Mouse (Mus musculus) midbrain, embryonic 10.5 days (tissue): ENCODE measurements around the gene Vps36. TPM values are rescaled to one million over a fixed set of nuclear protein-coding genes. Genes with fewer than 3 reads are reported as not detected.

Experiments
- DNase-seq: peaks from one replicate; pipeline ENCODE4 v3.0.0-alpha.2; 2017; ENCODE audit warnings: low spot score
- H3K27ac ChIP-seq: fragments of 300-500 bp; sonication (generic); replicated peaks from 2 replicates; pipeline ENCODE4 v1.5.1; 2016; ENCODE audit warnings: mild to moderate bottlenecking
- H3K27me3 ChIP-seq: fragments of 300-500 bp; sonication (generic); 2 replicates; pipeline ENCODE4 v1.6.1; 2016; ENCODE audit warnings: low read depth, mild to moderate bottlenecking; ENCODE audit not compliant: poor library complexity, severe bottlenecking
- H3K36me3 ChIP-seq: fragments of 300-500 bp; sonication (generic); 2 replicates; pipeline ENCODE4 v1.6.1; 2016; ENCODE audit warnings: mild to moderate bottlenecking, moderate library complexity
- H3K4me1 ChIP-seq: fragments of 300-500 bp; sonication (generic); 2 replicates; pipeline ENCODE4 v1.6.1; 2016
- H3K4me3 ChIP-seq: fragments of 300-500 bp; sonication (generic); 2 replicates; pipeline ENCODE4 v1.5.1; 2016; ENCODE audit warnings: mild to moderate bottlenecking, moderate library complexity
- H3K9me3 ChIP-seq: fragments of 300-500 bp; sonication (generic); replicated peaks from 2 replicates; pipeline ENCODE4 v1.6.1; 2016; ENCODE audit warnings: mild to moderate bottlenecking
- WGBS: fragments of 180-500 bp; shearing (Covaris S2); methylation state at CpG from one replicate; pipeline ENCODE4 v1.1.7; 2016; 5-methylcytosine and 5-hydroxymethylcytosine counted together
- polyA plus RNA-seq: library from polyadenylated mRNA; unstranded; fragments of >200 nt; fragmentation: Nextera tagmentation; extraction: Ambion mirVana; gene quantifications from 2 replicates; pipeline ENCODE4 v1.2.1, GENCODE M21; 2016

Gene Vps36
- polyA plus RNA-seq, 1 experiment from 2014 or later = 42.6 TPM

DNA sequence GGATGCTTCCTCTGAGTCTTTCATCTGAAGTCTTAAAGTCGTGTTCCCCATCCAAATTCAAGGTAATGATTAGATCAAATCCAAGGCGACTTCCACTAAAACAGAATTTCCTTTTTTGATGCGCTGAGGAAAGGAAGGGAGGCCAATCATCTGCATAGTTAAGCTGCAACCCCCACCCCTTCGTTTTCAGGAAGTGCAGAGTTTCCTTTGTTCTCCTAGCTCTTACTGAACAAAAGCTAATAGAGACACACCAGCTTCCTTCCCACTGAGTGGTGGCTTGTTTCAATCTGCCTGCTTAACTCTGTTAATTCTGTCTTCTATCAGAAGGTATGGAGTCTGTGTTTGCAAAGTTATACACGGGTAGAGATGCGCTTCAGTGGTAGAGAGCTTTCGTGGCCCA is 36.0 kb downstream of the Vps36 start:
- peaks cover 32% of the 10 kb centered on the region for H3K27me3 ChIP-seq
- 0 out of 2 replicates have a peak overlapping the region, but pooled peaks have one; percentile 9 for H3K27ac ChIP-seq
- no peak for DNase-seq
- 0 out of 2 replicates have a peak, but pooled peaks cover under 1% of the 10 kb centered on the region for H3K36me3 ChIP-seq
- WGBS = 33% methylated on average over 7 of the region's 7 CpGs
- H3K4me3 ChIP-seq = no peak overlapping the region
- H3K4me1 ChIP-seq = peaks cover 19% of the 10 kb centered on the region
- no peaks in the 10 kb centered on the region for H3K9me3 ChIP-seq

DNA sequence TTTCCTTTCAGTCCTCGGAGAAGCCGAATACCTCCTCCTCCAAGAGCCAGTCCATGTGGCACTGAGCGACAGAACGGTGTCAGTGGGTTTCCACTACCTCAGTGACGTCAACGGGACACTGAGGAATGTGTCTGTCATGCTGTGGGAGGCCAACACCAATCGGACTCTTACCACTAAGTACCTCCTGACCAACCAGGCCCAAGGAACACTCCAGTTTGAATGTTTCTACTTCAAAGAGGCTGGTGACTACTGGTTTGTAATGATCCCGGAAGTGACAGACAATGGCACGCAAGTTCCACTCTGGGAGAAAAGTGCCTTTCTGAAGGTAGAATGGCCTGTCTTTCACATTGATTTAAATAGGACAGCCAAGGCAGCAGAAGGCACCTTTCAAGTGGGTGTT is 50.4 kb downstream of the Vps36 start:
- Histone ChIP-seq H3K4me1 (no peaks in the 10 kb centered on the region), H3K27me3 (no peaks in the 10 kb centered on the region), H3K9me3 (no peaks in the 10 kb centered on the region), H3K4me3 (no peak overlapping the region), H3K27ac (no peak overlapping the region), H3K36me3 (no peaks in the 10 kb centered on the region)
- WGBS = 92% methylated on average over 9 of the region's 9 CpGs
- DNase-seq = no peak

DNA sequence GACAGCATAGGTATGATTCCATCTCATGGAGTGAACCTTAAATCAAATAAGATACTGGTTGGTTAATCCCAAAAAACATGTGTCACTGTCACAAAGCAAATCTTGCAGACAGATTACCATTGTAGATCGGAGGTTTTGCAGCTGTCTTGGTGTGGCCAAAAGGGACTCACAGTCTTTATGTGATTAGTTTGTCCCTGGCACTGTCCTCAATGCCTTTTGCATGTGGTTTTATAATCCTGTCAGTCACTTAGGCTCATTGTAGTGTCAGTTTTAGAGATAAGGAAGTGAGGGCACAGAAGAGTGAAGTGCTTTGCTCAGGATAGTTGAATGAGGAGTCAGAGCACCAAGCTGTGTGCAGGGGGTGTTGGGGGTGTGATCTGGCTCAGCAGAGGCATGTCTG is 53.1 kb downstream of the Vps36 start:
- DNase-seq = no peak
- Histone ChIP-seq H3K4me3 (no peak overlapping the region), H3K4me1 (no peaks in the 10 kb centered on the region), H3K36me3 (no peaks in the 10 kb centered on the region), H3K9me3 (no peaks in the 10 kb centered on the region), H3K27ac (no peak overlapping the region), H3K27me3 (no peaks in the 10 kb centered on the region)
- 89% methylated on average over 1 of the region's 1 CpGs for WGBS

DNA sequence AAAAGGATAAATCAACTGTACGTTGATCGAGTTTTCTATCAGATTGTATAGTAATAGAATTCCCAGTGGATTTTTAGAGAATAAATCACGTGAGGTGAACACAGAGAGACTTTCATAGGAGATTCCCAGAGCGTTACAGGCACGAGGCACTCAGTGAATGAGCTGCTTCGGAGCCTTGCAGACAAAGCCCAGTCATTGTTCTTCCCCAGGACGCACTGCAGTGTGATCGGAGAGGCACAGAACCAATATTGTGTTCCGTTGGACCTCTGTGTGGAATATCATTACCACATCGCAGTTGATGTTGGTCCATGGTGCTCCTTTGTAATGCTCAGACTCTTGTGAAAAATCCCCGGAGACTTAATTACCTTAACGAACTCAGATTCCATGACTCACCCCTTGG is 55.3 kb downstream of the Vps36 start:
- H3K27ac ChIP-seq = no peak overlapping the region
- no peaks in the 10 kb centered on the region for H3K4me1 ChIP-seq
- H3K4me3 ChIP-seq = no peak overlapping the region
- WGBS = 82% methylated on average over 12 of the region's 12 CpGs
- no peak for DNase-seq
- no peaks in the 10 kb centered on the region for H3K9me3 ChIP-seq
- no peaks in the 10 kb centered on the region for H3K27me3 ChIP-seq
- no peaks in the 10 kb centered on the region for H3K36me3 ChIP-seq

DNA sequence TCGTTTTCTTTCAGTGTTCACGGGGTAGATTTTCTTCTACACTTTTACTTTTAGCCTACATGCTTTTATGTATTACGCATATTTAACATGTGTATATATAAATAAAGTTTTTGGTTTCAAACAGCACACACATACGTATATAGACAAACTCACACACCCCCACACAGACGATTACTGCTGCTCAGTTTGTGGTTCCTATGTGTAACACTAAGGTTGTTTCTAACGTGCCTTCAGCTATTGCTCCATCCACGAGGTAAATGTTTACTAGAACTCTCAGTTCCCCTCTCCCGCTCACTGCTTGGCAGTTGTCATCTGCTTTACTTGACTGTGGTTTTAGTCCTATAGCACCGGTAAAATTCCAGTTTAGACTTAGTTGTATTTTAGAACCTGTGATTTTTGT is 56.5 kb downstream of the Vps36 start:
- H3K27ac ChIP-seq = no peak overlapping the region
- 86% methylated on average over 9 of the region's 9 CpGs for WGBS
- H3K36me3 ChIP-seq = no peaks in the 10 kb centered on the region
- H3K4me3 ChIP-seq = no peak overlapping the region
- H3K9me3 ChIP-seq = peaks cover 2% of the 10 kb centered on the region; the same call in 1 of the 2 replicates
- DNase-seq = no peak
- H3K27me3 ChIP-seq = no peaks in the 10 kb centered on the region
- no peaks in the 10 kb centered on the region for H3K4me1 ChIP-seq

DNA sequence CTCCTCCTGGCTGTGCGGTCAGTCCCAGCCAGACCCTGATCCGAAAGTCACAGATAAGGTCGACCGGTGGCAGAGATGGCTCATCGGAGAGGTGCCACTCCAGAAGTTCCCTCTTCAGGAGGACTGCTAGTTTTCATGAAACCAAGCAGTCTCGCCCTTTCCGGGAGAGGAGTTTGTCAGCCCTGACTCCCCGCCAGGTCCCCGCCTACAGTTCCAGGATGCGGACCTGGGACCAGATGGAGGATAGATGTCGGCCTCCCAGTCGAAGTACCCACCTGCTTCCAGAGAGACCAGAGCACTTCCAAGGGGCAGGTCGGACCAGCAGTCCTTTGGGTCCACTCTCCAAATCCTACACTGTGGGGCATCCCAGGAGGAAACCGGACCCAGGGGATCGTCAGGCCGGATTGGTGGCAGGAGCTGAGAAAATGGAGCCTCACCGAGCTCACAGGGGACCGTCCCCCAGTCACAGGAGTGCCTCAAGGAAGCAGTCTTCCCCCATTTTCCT is 66.4 kb downstream of the Vps36 start:
- Histone ChIP-seq H3K4me1 (peaks cover 14% of the 10 kb centered on the region; the same call in 1 of the 2 replicates), H3K9me3 (peaks cover 9% of the 10 kb centered on the region; the same call in 1 of the 2 replicates), H3K27me3 (no peaks in the 10 kb centered on the region), H3K4me3 (no peak overlapping the region), H3K36me3 (peaks cover 11% of the 10 kb centered on the region), H3K27ac (no peak overlapping the region)
- DNase-seq = no peak
- 85% methylated on average over 18 of the region's 18 CpGs for WGBS

DNA sequence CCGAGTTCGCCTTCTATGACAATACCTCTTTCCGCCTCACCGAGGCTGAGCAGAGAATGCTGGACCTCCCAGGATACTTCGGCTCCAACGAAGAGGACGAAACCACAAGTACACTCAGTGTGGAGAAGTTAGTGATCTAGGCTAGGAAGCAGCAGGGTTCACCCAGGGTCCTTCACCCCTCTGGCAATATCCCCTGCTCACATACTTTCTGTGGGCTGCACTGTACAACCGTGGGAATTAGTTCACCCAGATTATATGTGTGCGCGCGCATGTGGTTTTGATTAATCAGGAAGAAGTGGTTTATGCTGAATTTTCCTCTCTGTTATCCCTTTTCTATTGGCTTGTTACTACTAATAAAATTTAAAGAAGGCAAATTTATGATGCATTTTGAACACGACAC is 66.9 kb downstream of the Vps36 start:
- Histone ChIP-seq H3K4me1 (peaks cover 14% of the 10 kb centered on the region; the same call in 1 of the 2 replicates), H3K27me3 (no peaks in the 10 kb centered on the region), H3K9me3 (peaks cover 6% of the 10 kb centered on the region; the same call in 1 of the 2 replicates), H3K36me3 (peaks cover 11% of the 10 kb centered on the region), H3K27ac (no peak overlapping the region), H3K4me3 (no peak overlapping the region)
- no peak for DNase-seq
- 73% methylated on average over 12 of the region's 12 CpGs for WGBS

DNA sequence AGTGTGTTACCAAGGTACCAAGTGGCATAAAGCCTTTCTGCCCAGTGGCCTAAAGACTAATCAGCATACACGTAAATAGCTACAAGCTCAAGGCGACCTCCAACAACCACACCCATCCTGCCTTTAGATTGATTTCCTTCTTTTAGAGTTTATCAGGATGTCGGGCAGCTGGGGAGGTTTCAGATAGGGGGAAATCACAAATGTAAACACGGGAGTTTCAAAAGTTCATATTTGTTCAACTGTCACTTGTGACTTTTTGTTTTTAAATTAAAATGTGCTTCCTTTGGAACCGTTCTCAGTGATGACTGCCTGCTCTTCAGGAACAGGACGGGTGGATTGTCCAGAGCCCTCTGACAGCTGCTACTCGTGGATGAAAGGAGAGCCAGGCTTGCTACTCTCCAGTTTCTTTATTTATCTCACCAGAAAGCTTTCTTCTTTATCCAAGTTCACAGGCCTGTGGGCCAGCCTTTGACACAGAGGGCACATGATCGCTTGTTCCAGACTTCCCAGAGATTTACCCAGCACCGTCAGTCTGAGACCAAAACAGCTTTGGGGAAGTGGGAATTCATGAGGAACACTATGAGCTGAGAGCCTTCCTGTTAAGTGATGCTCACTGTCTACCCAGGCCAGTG is 67.6 kb downstream of the Vps36 start:
- 59% methylated on average over 9 of the region's 9 CpGs for WGBS
- Histone ChIP-seq H3K4me1 (peaks cover 14% of the 10 kb centered on the region; the same call in 1 of the 2 replicates), H3K27me3 (no peaks in the 10 kb centered on the region), H3K4me3 (no peak overlapping the region), H3K27ac (no peak overlapping the region), H3K36me3 (peaks cover 11% of the 10 kb centered on the region), H3K9me3 (0 out of 2 replicates have a peak, but pooled peaks cover 6% of the 10 kb centered on the region)
- DNase-seq = no peak

DNA sequence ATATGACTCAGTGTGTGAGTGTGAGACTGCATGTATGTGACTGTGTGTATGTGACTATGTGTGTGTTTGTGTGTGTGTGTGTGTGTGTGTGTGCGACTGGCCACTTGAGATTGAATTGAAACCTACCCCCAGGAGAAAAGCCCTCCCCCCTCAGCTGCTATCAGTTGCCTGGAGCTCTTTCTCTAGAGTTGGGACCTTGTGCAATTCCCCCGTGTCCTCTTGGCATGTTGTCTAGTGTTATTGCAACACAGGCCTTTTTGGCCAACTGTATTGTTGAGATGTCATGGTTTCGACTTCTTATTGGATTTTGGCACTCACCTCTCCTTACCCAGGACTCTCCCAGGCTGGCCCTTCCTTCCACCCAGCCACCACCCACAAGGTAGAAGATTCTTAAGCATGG is 69.7 kb downstream of the Vps36 start:
- Histone ChIP-seq H3K4me3 (no peak overlapping the region), H3K4me1 (peaks cover 14% of the 10 kb centered on the region; the same call in 1 of the 2 replicates), H3K9me3 (0 out of 2 replicates have a peak, but pooled peaks cover 6% of the 10 kb centered on the region), H3K36me3 (peaks cover 11% of the 10 kb centered on the region), H3K27ac (no peak overlapping the region), H3K27me3 (no peaks in the 10 kb centered on the region)
- DNase-seq = no peak
- WGBS = 89% methylated on average over 3 of the region's 3 CpGs

DNA sequence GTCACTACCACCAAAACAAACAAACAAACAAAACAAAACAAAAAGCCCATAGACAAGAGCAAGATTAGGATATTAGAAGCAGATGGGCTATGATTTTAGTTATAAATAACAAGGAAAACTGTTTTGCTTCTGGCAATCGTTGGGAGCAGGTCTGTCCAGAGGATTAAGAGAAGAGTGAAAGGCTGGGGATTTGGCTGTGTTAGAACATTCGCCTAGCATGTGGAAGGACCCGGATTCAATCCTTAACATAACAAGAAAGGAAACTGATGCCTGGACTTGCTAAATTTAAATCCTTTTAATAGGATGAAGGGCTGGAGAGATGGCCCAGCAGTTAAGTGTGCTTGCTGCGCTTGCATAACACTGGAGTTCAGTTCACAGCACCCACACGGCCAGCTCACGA is 71.7 kb downstream of the Vps36 start:
- DNase-seq = no peak
- Histone ChIP-seq H3K4me3 (no peak overlapping the region), H3K9me3 (no peaks in the 10 kb centered on the region), H3K36me3 (no peaks in the 10 kb centered on the region), H3K4me1 (peaks cover 12% of the 10 kb centered on the region; the same call in 1 of the 2 replicates), H3K27me3 (no peaks in the 10 kb centered on the region), H3K27ac (no peak overlapping the region)
- 75% methylated on average over 6 of the region's 6 CpGs for WGBS

DNA sequence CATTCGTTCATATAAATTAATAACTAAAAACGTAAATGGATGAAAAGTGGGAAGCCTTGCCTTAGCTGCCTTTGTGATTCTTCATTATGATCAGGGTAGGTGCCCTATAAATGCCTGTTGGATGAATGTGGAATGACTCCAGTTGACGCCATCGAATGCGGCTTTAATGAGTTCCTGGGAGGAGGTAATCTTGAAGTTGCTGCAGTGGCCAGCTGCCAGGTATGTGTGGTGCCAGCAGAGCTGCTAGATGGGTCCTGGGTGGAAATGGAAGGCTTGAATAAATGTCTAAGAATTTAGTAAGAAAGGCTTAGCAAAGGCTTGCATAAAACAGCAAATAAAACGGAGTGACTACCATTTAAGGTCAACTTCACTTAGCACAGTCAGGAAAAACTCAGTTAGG is 72.2 kb downstream of the Vps36 start:
- no peak for DNase-seq
- H3K4me1 ChIP-seq = peaks cover 8% of the 10 kb centered on the region; the same call in 1 of the 2 replicates
- H3K27ac ChIP-seq = no peak overlapping the region
- 87% methylated on average over 6 of the region's 6 CpGs for WGBS
- H3K36me3 ChIP-seq = no peaks in the 10 kb centered on the region
- H3K4me3 ChIP-seq = no peak overlapping the region
- no peaks in the 10 kb centered on the region for H3K27me3 ChIP-seq
- no peaks in the 10 kb centered on the region for H3K9me3 ChIP-seq

DNA sequence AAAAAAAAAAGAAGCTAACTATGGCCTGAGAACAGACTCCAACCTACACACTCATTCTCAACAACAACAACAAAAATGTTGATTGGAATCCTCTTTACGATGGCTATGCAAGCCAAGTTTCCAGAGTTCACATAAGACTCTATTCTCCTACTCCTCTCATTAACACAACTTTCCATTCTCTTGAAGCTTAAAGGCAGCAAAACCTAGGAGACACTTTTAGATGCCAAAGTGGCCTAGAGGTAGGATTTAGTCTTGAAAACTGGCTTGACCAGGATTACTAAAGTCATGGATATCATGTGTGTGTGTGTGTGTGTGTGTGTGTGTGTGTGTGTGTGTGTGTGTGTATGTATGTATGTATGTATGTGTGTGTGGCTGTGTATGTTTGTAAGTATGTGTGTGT is 72.6 kb downstream of the Vps36 start:
- Histone ChIP-seq H3K27ac (no peak overlapping the region), H3K9me3 (no peaks in the 10 kb centered on the region), H3K4me3 (no peak overlapping the region), H3K27me3 (no peaks in the 10 kb centered on the region), H3K4me1 (peaks cover 4% of the 10 kb centered on the region; the same call in 1 of the 2 replicates), H3K36me3 (no peaks in the 10 kb centered on the region)
- no peak for DNase-seq
- WGBS = 94% methylated on average over 1 of the region's 1 CpGs

DNA sequence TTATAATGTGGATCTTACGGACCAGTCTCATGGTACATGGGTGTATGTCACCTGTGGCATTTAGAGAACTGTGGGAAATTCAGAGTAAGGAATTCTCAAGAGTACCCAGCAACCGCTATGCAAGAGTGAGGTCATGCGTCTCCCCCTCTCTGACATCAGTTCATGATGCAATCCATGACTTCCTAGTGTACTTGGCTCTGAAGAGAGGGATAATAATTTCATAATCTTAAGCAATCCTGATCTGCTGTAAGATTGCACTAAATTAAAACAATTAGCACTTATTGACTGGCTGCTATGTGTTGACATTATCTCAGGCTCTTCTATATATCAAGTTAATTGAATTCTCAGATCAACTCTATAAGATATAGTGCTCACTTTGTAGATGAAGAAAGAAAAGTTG is 74.2 kb downstream of the Vps36 start:
- no peak overlapping the region for H3K27ac ChIP-seq
- 93% methylated on average over 3 of the region's 3 CpGs for WGBS
- H3K9me3 ChIP-seq = no peaks in the 10 kb centered on the region
- H3K4me3 ChIP-seq = no peak overlapping the region
- no peaks in the 10 kb centered on the region for H3K27me3 ChIP-seq
- no peak for DNase-seq
- H3K4me1 ChIP-seq = no peaks in the 10 kb centered on the region
- H3K36me3 ChIP-seq = no peaks in the 10 kb centered on the region
